Mouse (Mus musculus) CH12.LX (cell line): ENCODE data around the gene Tmem234. TPM values are rescaled to one million over a fixed set of nuclear protein-coding genes. Genes with fewer than 3 reads are reported as not detected.

Experiments used
- DNase-seq: peaks from one replicate; pipeline ENCODE4 v3.0.0-alpha.2; 2013; ENCODE audit errors: extremely low read depth
- H3K27ac ChIP-seq: 2 replicates; pipeline ENCODE4 v1.5.1; 2012; ENCODE audit warnings: low read depth, mild to moderate bottlenecking, control low read depth, moderate library complexity; ENCODE audit not compliant: insufficient read depth
- H3K27me3 ChIP-seq: replicated peaks from 2 replicates; pipeline ENCODE3; 2012; ENCODE audit warnings: inconsistent platforms
- H3K36me3 ChIP-seq, 2 experiments: replicated peaks in 1 of 2; 2 replicates each; pipeline versions ENCODE3 to v1.6.1; 2012; ENCODE audit warnings: inconsistent platforms in 1 of 2, low read length in 1 of 2, mild to moderate bottlenecking in 1 of 2, mixed read lengths in 1 of 2, moderate library complexity in 1 of 2; ENCODE audit not compliant: control insufficient read depth in 1 of 2, insufficient read depth in 1 of 2
- H3K4me1 ChIP-seq, 2 experiments: 2 replicates each; pipeline ENCODE4 v1.6.1; 2012; ENCODE audit warnings: inconsistent platforms in 1 of 2, moderate library complexity in 1 of 2; ENCODE audit not compliant: insufficient read depth in 2 of 2, control insufficient read depth in 1 of 2
- H3K4me2 ChIP-seq: 2 replicates; pipeline ENCODE4 v1.6.1; 2012; ENCODE audit warnings: low read depth, mild to moderate bottlenecking, control low read depth; ENCODE audit not compliant: poor library complexity, insufficient read depth, severe bottlenecking
- H3K4me3 ChIP-seq, 3 experiments: fragments of 150-350 bp in 1 of 3; sonication (generic) in 1 of 3; replicated peaks in 1 of 3; 2 replicates each; pipeline versions ENCODE3 to v1.5.1; 2011 to 2012; ENCODE audit warnings: low read depth in 2 of 3, low read length in 2 of 3, mild to moderate bottlenecking in 2 of 3, moderate library complexity in 2 of 3, control low read depth in 1 of 3, improper control_type of control experiment in 1 of 3, inconsistent platforms in 1 of 3, mixed read lengths in 1 of 3; ENCODE audit not compliant: poor library complexity in 1 of 3
- H3K79me2 ChIP-seq: replicated peaks from 2 replicates; pipeline ENCODE4 v1.6.1; 2012; ENCODE audit warnings: mild to moderate bottlenecking, moderate library complexity; ENCODE audit not compliant: control insufficient read depth, poor library complexity, insufficient read depth, severe bottlenecking; ENCODE audit errors: extremely low read depth
- H3K9ac ChIP-seq: 2 replicates; pipeline ENCODE4 v1.6.1; 2012; ENCODE audit warnings: low read depth, mild to moderate bottlenecking, control low read depth, moderate library complexity; ENCODE audit not compliant: insufficient read depth
- H3K9me3 ChIP-seq: replicated peaks from 2 replicates; pipeline ENCODE3; 2012; ENCODE audit warnings: low read length, inconsistent platforms, mixed read lengths
- BHLHE40 ChIP-seq: IDR thresholded peaks from 2 replicates; pipeline ENCODE4 v1.6.1; 2011; ENCODE audit warnings: mild to moderate bottlenecking, low read depth, low read length, improper control_type of control experiment
- E2F4 ChIP-seq: IDR thresholded peaks from 2 replicates; pipeline ENCODE4 v1.6.1; 2011; ENCODE audit warnings: low read depth, low read length, improper control_type of control experiment; ENCODE audit not compliant: insufficient replicate concordance
- MAX ChIP-seq: IDR thresholded peaks from 2 replicates; pipeline ENCODE4 v1.6.1; 2011; ENCODE audit warnings: low read length, improper control_type of control experiment
- MXI1 ChIP-seq: IDR thresholded peaks from 2 replicates; pipeline ENCODE4 v1.6.1; 2011; ENCODE audit warnings: mild to moderate bottlenecking, low read depth, low read length, improper control_type of control experiment
- SMC3 ChIP-seq: IDR thresholded peaks from 2 replicates; pipeline ENCODE4 v1.6.1; 2011; ENCODE audit warnings: low read depth, low read length, improper control_type of control experiment
- UBTF ChIP-seq: IDR thresholded peaks from 2 replicates; pipeline ENCODE4 v1.6.1; 2012; ENCODE audit warnings: low read depth, mild to moderate bottlenecking, inconsistent platforms, low read length, improper control_type of control experiment, moderate library complexity
- ZKSCAN1 ChIP-seq: IDR thresholded peaks from 2 replicates; pipeline ENCODE4 v1.6.1; 2012; ENCODE audit warnings: low read depth, inconsistent platforms, low read length, improper control_type of control experiment, borderline replicate concordance
- ZNF384 ChIP-seq: IDR thresholded peaks from 2 replicates; pipeline ENCODE4 v1.6.1; 2012; ENCODE audit warnings: low read depth, low read length, improper control_type of control experiment, inconsistent platforms
- dilution Hi-C: fragments of 300-500 bp; cut with MboI; formaldehyde crosslinking; loops from 2 replicates; pipeline ENCODE4 v1.14.3; 2020; ENCODE audit warnings: low sequenced_read_pairs; ENCODE audit not compliant: extremely low pct_unique_long_range_greater_than_20kb, extremely low pct_ligation_motif_present
- in situ Hi-C: fragments of 300-500 bp; cut with MboI; formaldehyde crosslinking; loops from 3 replicates; pipeline ENCODE4 v1.14.3; 2019; ENCODE audit warnings: low sequenced_read_pairs, low pct_ligation_motif_present, low pct_unique_long_range_greater_than_20kb, mixed read lengths
- polyA plus RNA-seq: library from polyadenylated mRNA; unstranded; fragments of >175 nt; gene quantifications from 2 replicates; pipeline ENCODE4 v1.2.1, GENCODE M21; 2012; ENCODE audit warnings: low read depth; ENCODE audit not compliant: insufficient read length
- total RNA-seq, 2 experiments: library from RNA; depleted of rRNA; stranded (reverse); fragments of 300-350 nt in 1 of 2; fragments of >200 nt in 1 of 2; gene quantifications; 2 replicates each; pipeline ENCODE4 v1.2.3; 2012 to 2014

Tmem234 gene
- total and polyA plus RNA-seq, 3 experiments = 97.6 to 113 (median 111) TPM

- no peaks in the 10 kb centered on the region for H3K27me3 ChIP-seq
- TF ChIP-seq E2F4 (no peak), ZNF384 (no peak), MAX (no peak), UBTF (no peak)
- peak overlapping the region in 1 of 3 experiments; percentile 77 for H3K4me3 ChIP-seq
- H3K9ac ChIP-seq = no peak overlapping the region
- no peak overlapping the region for H3K4me2 ChIP-seq
- dilution Hi-C loops = no loop called here
- H3K79me2 ChIP-seq = no peaks in the 10 kb centered on the region
- DNase-seq = no peak
- in situ Hi-C loops = loop anchor here (25.0 kb wide), 1 partner anchor 260 kb away; no protein-coding TSS in a partner anchor
- H3K9me3 ChIP-seq = no peaks in the 10 kb centered on the region
- 0 out of 2 replicates have a peak overlapping the region, but pooled peaks have one; percentile 1 for H3K27ac ChIP-seq
- peaks cover 11 to 74% of the 10 kb centered on the region in 2 experiments for H3K4me1 ChIP-seq
- peaks cover 16 to 38% of the 10 kb centered on the region in 2 experiments for H3K36me3 ChIP-seq
These were observed 21.8 kb downstream of the Tmem234 start for GRCm38 (mm10) chr4:129622120-129622802.

- Histone ChIP-seq H3K4me3 (peak overlapping the region in 2 of 3 experiments; percentile 54 to 77), H3K4me1 (peaks cover 11 to 67% of the 10 kb centered on the region in 2 experiments), H3K79me2 (no peaks in the 10 kb centered on the region), H3K27me3 (no peaks in the 10 kb centered on the region), H3K36me3 (peaks cover 20 to 40% of the 10 kb centered on the region in 2 experiments)
- dilution Hi-C loops = no loop called here
- in situ Hi-C loops = loop anchor here (25.0 kb wide), 1 partner anchor 261 kb away; no protein-coding TSS in a partner anchor
- DNase-seq = no peak
- TF ChIP-seq ZKSCAN1 = no peak
- TF ChIP-seq, all 38 proteins: peak for 0
- Histone ChIP-seq H3K4me2 (peak overlapping the region; percentile 10), H3K9ac (peak overlapping the region; percentile 46; the same call in 1 of the 2 replicates), H3K27ac (no peak overlapping the region), H3K9me3 (no peaks in the 10 kb centered on the region)
These were observed 22.5 kb downstream of the Tmem234 start for GRCm38 (mm10) chr4:129622803-129623535.

DNA sequence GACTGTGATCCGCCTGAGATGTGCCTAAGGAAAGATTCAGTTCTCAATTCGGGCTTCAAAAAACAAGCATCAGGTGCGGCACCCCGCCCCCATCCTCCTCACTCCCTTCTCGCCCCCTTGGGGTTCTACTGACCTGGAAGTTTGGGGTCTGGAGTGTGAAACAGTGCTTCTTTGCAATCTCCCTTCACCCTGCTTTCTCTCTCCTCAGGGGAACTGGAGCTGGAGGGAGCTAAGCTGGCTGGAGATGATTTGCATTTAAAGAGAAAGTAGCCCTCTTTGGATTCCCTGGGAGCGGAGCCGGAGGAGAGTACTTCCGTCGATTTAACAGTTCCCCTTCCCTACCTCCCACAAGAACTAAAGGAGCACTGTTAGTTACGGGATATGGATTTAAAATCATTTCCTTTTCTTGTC is 23.2 kb downstream of the Tmem234 start, which contains the start of gene Ccdc28b:
Gene Ccdc28b (minus strand): TSS at position 267 of the 411 bp plus-strand sequence.
- no peaks in the 10 kb centered on the region for H3K79me2 ChIP-seq
- H3K27me3 ChIP-seq = no peaks in the 10 kb centered on the region
- peak within 1 kb of the TSS; percentile 46; the same call in 1 of the 2 replicates for H3K9ac ChIP-seq
- H3K27ac ChIP-seq = peak within 1 kb of the TSS; percentile 29
- in situ Hi-C loops = loop anchor here (25.0 kb wide), 1 partner anchor 261 kb away; no protein-coding TSS in a partner anchor
- H3K36me3 ChIP-seq = peaks cover 27 to 47% of the 10 kb centered on the region in 2 experiments
- H3K4me1 ChIP-seq = peaks cover 11 to 63% of the 10 kb centered on the region in 2 experiments
- peak within 1 kb of the TSS; percentile 35 for H3K4me2 ChIP-seq
- peak within 1 kb of the TSS; percentile 31 to 77 (median 54) for H3K4me3 ChIP-seq
- DNase-seq = no peak
- dilution Hi-C loops = no loop called here
- H3K9me3 ChIP-seq = no peaks in the 10 kb centered on the region
- 0 out of 2 replicates have a peak, but pooled peaks have one; percentile 10 for TF ChIP-seq BHLHE40
- 0 out of 2 replicates have a peak, but pooled peaks have one; percentile 11 for TF ChIP-seq MXI1
- TF ChIP-seq SMC3 = no peak
- TF ChIP-seq, all 38 proteins: peak for 2
